Mouse (Mus musculus) T-helper 1 cell (primary cell): ENCODE data around the gene Olfr1151.

Experiments
- in situ Hi-C: fragments of 300-600 bp; cut with MboI, MseI; formaldehyde crosslinking; loops from one replicate; pipeline ENCODE4 v1.15.1; 2025; ENCODE audit warnings: high pct_unique_total_duplicates

Gene Olfr1151

GRCm38 (mm10) chr2:87855562-87855961 lies at the start of gene Olfr1151:
TSS of gene Olfr1151 (plus strand) at chr2:87855862.
- in situ Hi-C loops = no loop called here

- in situ Hi-C loops = no loop called here
Observed at GRCm38 (mm10) chr2:87809522-87809921, 46.1 kb upstream of the Olfr1151 start, which contains the start of gene Olfr1145. TSS of gene Olfr1145 (plus strand) at chr2:87809822.

GRCm38 (mm10) chr2:87830233-87830632 lies 25.4 kb upstream of the Olfr1151 start, which contains the start of gene Olfr1148:
TSS of gene Olfr1148 (plus strand) at chr2:87830533.
- in situ Hi-C loops = no loop called here

GRCm38 (mm10) chr2:87843693-87844092 lies 12.0 kb upstream of the Olfr1151 start, which contains the start of gene Olfr1150-ps1:
TSS of gene Olfr1150-ps1 (plus strand) at chr2:87843993.
- in situ Hi-C loops = no loop called here

GRCm38 (mm10) chr2:87866192-87866591 lies 10.5 kb downstream of the Olfr1151 start, which contains the start of gene Olfr1152:
TSS of gene Olfr1152 (plus strand) at chr2:87866492.
- in situ Hi-C loops = no loop called here

GRCm38 (mm10) chr2:87894662-87895061 lies 39.0 kb downstream of the Olfr1151 start, which contains the start of gene Olfr1153:
TSS of gene Olfr1153 (plus strand) at chr2:87894962.
- in situ Hi-C loops = loop anchor here (25.0 kb wide), 1 partner anchor 1443 kb away; the partner anchor contains the start of genes Olfr1232 and Olfr1233

- in situ Hi-C loops = no loop called here
Observed at GRCm38 (mm10) chr2:87905066-87905465, 49.4 kb downstream of the Olfr1151 start, which contains the start of gene Olfr1154. TSS of gene Olfr1154 (minus strand) at chr2:87905166.
